Mouse (Mus musculus) bone marrow, adult 2 months (tissue): ENCODE data around the gene Lrit3.

ENCODE experiments used
- CTCF ChIP-seq: fragments of 200-500 bp; IDR thresholded peaks from 2 replicates; pipeline ENCODE4 v1.5.1; 2011; ENCODE audit warnings: low read length, control low read depth; ENCODE audit not compliant: control insufficient read depth, insufficient read depth
- POLR2A ChIP-seq: fragments of 200-500 bp; IDR thresholded peaks from 2 replicates; pipeline ENCODE4 v1.6.1; 2011; ENCODE audit warnings: low read depth, mild to moderate bottlenecking, control low read depth, low read length, borderline replicate concordance; ENCODE audit not compliant: control insufficient read depth

DNA sequence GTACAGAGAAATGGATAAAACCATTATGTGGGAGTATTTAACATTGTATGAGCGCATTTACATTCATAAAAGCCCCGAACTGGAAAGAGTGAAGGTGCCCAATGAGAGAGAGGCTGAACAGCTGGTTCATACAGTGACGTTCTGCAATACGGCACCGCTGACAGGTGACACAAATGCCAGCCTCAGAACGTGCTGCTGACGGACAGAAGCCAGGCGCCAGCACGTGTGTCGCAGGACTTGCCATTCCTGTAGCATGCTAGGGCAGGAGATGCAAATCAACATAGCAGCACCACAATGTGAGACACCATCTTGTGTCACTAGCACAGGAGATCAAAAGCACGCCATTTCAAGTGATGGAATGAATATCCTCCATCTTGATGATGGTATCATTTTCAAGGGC is 5.3 kb downstream of the Lrit3 start:
- TF ChIP-seq CTCF (no peak), POLR2A (no peak)
